Mouse (Mus musculus) thymus, postnatal 14 days (tissue): ENCODE measurements at regions not wholly inside any gene's neighbourhood (a gene's known extent, or its start where the extent isn't known, plus 50 kb on each side); places are given as distances from the start of the nearest gene placed in this dataset.

Source experiments
- DNase-seq: peaks from one replicate; pipeline ENCODE4 v3.0.0; 2021

- no peak for DNase-seq
Observed at GRCm38 (mm10) chr12:13164791-13165190, 84.2 kb downstream of the Ddx1 start.

GRCm38 (mm10) chr12:13161051-13161450 lies 88.0 kb downstream of the Ddx1 start:
- DNase-seq, result no peak

GRCm38 (mm10) chr12:13159346-13160055 lies 89.5 kb downstream of the Ddx1 start:
- no peak for DNase-seq

- no peak for DNase-seq
Observed at GRCm38 (mm10) chr12:13157666-13158381, 91.2 kb downstream of the Ddx1 start.

GRCm38 (mm10) chr12:13157089-13157488 lies 91.9 kb downstream of the Ddx1 start:
- DNase-seq, result no peak

- DNase-seq, result no peak
Observed at GRCm38 (mm10) chr12:13150751-13151150, 98.3 kb downstream of the Ddx1 start.

GRCm38 (mm10) chr12:13147251-13147650 lies 101.8 kb downstream of the Ddx1 start:
- no peak for DNase-seq

- DNase-seq, result no peak
Observed at GRCm38 (mm10) chr12:13145186-13146115, 103.6 kb downstream of the Ddx1 start.

- no peak for DNase-seq
Observed at GRCm38 (mm10) chr12:13144739-13145138, 104.3 kb downstream of the Ddx1 start.

- no peak for DNase-seq
Observed at GRCm38 (mm10) chr12:13140636-13141035, 108.4 kb downstream of the Ddx1 start.

GRCm38 (mm10) chr12:13139189-13139588 lies 109.8 kb downstream of the Ddx1 start:
- DNase-seq, result no peak

GRCm38 (mm10) chr12:13134168-13134567 lies 114.8 kb downstream of the Ddx1 start:
- no peak for DNase-seq

GRCm38 (mm10) chr12:13129677-13130082 lies 119.3 kb downstream of the Ddx1 start:
- DNase-seq, result no peak

- no peak for DNase-seq
Observed at GRCm38 (mm10) chr12:13127407-13127806, 121.6 kb downstream of the Ddx1 start.

GRCm38 (mm10) chr12:13125054-13125453 lies 124.0 kb downstream of the Ddx1 start:
- DNase-seq, result no peak

- no peak for DNase-seq
Observed at GRCm38 (mm10) chr12:13122282-13122681, 126.7 kb downstream of the Ddx1 start.

GRCm38 (mm10) chr12:13120581-13120980 lies 128.4 kb downstream of the Ddx1 start:
- DNase-seq, result no peak

GRCm38 (mm10) chr12:13119653-13120052 lies 129.4 kb downstream of the Ddx1 start:
- no peak for DNase-seq

- no peak for DNase-seq
Observed at GRCm38 (mm10) chr12:13118026-13118425, 131.0 kb downstream of the Ddx1 start.

GRCm38 (mm10) chr12:13114341-13114740 lies 134.7 kb downstream of the Ddx1 start:
- no peak for DNase-seq

GRCm38 (mm10) chr12:13106931-13107330 lies 142.1 kb downstream of the Ddx1 start:
- no peak for DNase-seq

- no peak for DNase-seq
Observed at GRCm38 (mm10) chr12:13100505-13101354, 148.3 kb downstream of the Ddx1 start.
